Mouse (Mus musculus): ENCODE measurements around the gene Kpnb1. TPM values are rescaled to one million over a fixed set of nuclear protein-coding genes. Genes with fewer than 3 reads are reported as not detected.
A peak's percentile ranks its signal among the peaks of the same experiment; 100 is the strongest.

Gene Kpnb1
- polyA plus RNA-seq, 1 experiment, result 70.8 TPM

- no peak for DNase-seq (ENCODE audit: low spot score)
Measured at GRCm38 (mm10) chr11:97185704-97186614, 1.7 kb downstream of the Kpnb1 start.

- no peak for DNase-seq (ENCODE audit: low spot score)
Measured at GRCm38 (mm10) chr11:97184875-97185274, 2.8 kb downstream of the Kpnb1 start.

- DNase-seq (ENCODE audit: low spot score), result no peak
Measured at GRCm38 (mm10) chr11:97182446-97182845, 5.2 kb downstream of the Kpnb1 start.

GRCm38 (mm10) chr11:97181061-97181460 lies 6.6 kb downstream of the Kpnb1 start:
- no peak for DNase-seq (ENCODE audit: low spot score)

GRCm38 (mm10) chr11:97178198-97178597 lies 9.5 kb downstream of the Kpnb1 start:
- no peak for DNase-seq (ENCODE audit: low spot score)

GRCm38 (mm10) chr11:97176851-97177250 lies 10.8 kb downstream of the Kpnb1 start:
- no peak for DNase-seq (ENCODE audit: low spot score)

GRCm38 (mm10) chr11:97175499-97175898 lies 12.2 kb downstream of the Kpnb1 start:
- no peak for DNase-seq (ENCODE audit: low spot score)

GRCm38 (mm10) chr11:97160341-97160740 lies 27.3 kb downstream of the Kpnb1 start:
- no peak for DNase-seq (ENCODE audit: low spot score)

GRCm38 (mm10) chr11:97156999-97157398 lies 30.7 kb downstream of the Kpnb1 start:
- no peak for DNase-seq (ENCODE audit: low spot score)

- no peak for DNase-seq (ENCODE audit: low spot score)
Measured at GRCm38 (mm10) chr11:97152662-97153287, 34.9 kb downstream of the Kpnb1 start.

- no peak for DNase-seq (ENCODE audit: low spot score)
Measured at GRCm38 (mm10) chr11:97152023-97152426, 35.7 kb downstream of the Kpnb1 start.

- no peak for DNase-seq (ENCODE audit: low spot score)
Measured at GRCm38 (mm10) chr11:97151343-97151801, 36.3 kb downstream of the Kpnb1 start, which contains the start of gene Tbkbp1. Gene Tbkbp1, minus strand, starts transcription at chr11:97151495.

- no peak for DNase-seq (ENCODE audit: low spot score)
Measured at GRCm38 (mm10) chr11:97150411-97151330, 37.0 kb downstream of the Kpnb1 start.

GRCm38 (mm10) chr11:97149995-97150410 lies 37.7 kb downstream of the Kpnb1 start:
- no peak for DNase-seq (ENCODE audit: low spot score)

GRCm38 (mm10) chr11:97149026-97149425 lies 38.7 kb downstream of the Kpnb1 start:
- no peak for DNase-seq (ENCODE audit: low spot score)

GRCm38 (mm10) chr11:97148591-97148990 lies 39.1 kb downstream of the Kpnb1 start:
- DNase-seq (ENCODE audit: low spot score), result no peak

GRCm38 (mm10) chr11:97147333-97147732 lies 40.3 kb downstream of the Kpnb1 start:
- no peak for DNase-seq (ENCODE audit: low spot score)

GRCm38 (mm10) chr11:97146724-97147123 lies 41.0 kb downstream of the Kpnb1 start:
- DNase-seq (ENCODE audit: low spot score), result peak; percentile 65

GRCm38 (mm10) chr11:97145951-97146350 lies 41.7 kb downstream of the Kpnb1 start:
- DNase-seq (ENCODE audit: low spot score), result no peak

- no peak for DNase-seq (ENCODE audit: low spot score)
Measured at GRCm38 (mm10) chr11:97145320-97145719, 42.4 kb downstream of the Kpnb1 start.

GRCm38 (mm10) chr11:97143196-97143900 lies 44.3 kb downstream of the Kpnb1 start:
- DNase-seq (ENCODE audit: low spot score), result no peak

All from urinary bladder, adult 2 months (tissue).